Mouse (Mus musculus) G1E (cell line): ENCODE results near the gene Plaur. TPM values are rescaled to one million over a fixed set of nuclear protein-coding genes. Genes with fewer than 3 reads are reported as not detected.
A peak's percentile ranks its signal among the peaks of the same experiment; 100 is the strongest.

Experiments used
- ATAC-seq: 2 replicates; pipeline ENCODE4 v1.8.0; 2016; ENCODE audit warnings: mild to moderate bottlenecking; ENCODE audit not compliant: insufficient number of reproducible peaks, poor library complexity, low FRiP score, severe bottlenecking; ENCODE audit errors: extremely low read depth
- DNase-seq: peaks from one replicate; pipeline ENCODE4 v3.0.0; 2012; ENCODE audit warnings: low spot score
- H3K27me3 ChIP-seq: 2 replicates; pipeline ENCODE4 v1.6.1; 2012; ENCODE audit warnings: mild to moderate bottlenecking, low read length, inconsistent platforms; ENCODE audit not compliant: insufficient read depth
- H3K36me3 ChIP-seq: replicated peaks from 2 replicates; pipeline ENCODE3; 2012; ENCODE audit warnings: mild to moderate bottlenecking, inconsistent platforms
- H3K4me1 ChIP-seq: 2 replicates; pipeline ENCODE4 v1.6.1; 2012; ENCODE audit warnings: low read depth, low read length, inconsistent platforms, mixed read lengths; ENCODE audit not compliant: insufficient read depth
- H3K4me3 ChIP-seq: 2 replicates; pipeline ENCODE4 v1.5.1; 2012; ENCODE audit warnings: low read depth, mild to moderate bottlenecking, inconsistent platforms, low read length, moderate library complexity, mixed read lengths
- H3K9me3 ChIP-seq: replicated peaks from 2 replicates; pipeline ENCODE4 v1.6.1; 2012; ENCODE audit warnings: inconsistent platforms
- CTCF ChIP-seq: IDR thresholded peaks from 2 replicates; pipeline ENCODE4 v1.5.1; 2012; ENCODE audit warnings: low read depth, low read length, inconsistent platforms, mixed read lengths
- GATA1 ChIP-seq: IDR thresholded peaks from 2 replicates; pipeline ENCODE4 v1.6.1; 2012; ENCODE audit warnings: borderline replicate concordance, low read length, inconsistent platforms, mixed read lengths
- GATA2 ChIP-seq: IDR thresholded peaks from 2 replicates; pipeline ENCODE4 v1.6.1; 2012; ENCODE audit warnings: low read depth, low read length, inconsistent platforms, borderline replicate concordance
- POLR2AphosphoS5 ChIP-seq: IDR thresholded peaks from 2 replicates; pipeline ENCODE4 v1.6.1; 2012; ENCODE audit warnings: low read depth, low read length, inconsistent platforms; ENCODE audit not compliant: insufficient replicate concordance
- TAL1 ChIP-seq: conservative IDR thresholded peaks from 2 replicates; pipeline ENCODE4 v1.6.1; 2012; ENCODE audit warnings: low read depth, low read length, inconsistent platforms, mixed read lengths
- polyA plus RNA-seq: library from polyadenylated mRNA; stranded (reverse); fragments of >175 nt; gene quantifications from 2 replicates; pipeline ENCODE4 v1.2.3, GENCODE M21; 2012
- total RNA-seq, 2 experiments: library from RNA; stranded (forward) in 1 of 2; stranded (reverse) in 1 of 2; fragments of 200-1000 nt in 1 of 2; fragments of >200 nt in 1 of 2; fragmentation: Nextera tagmentation in 1 of 2; gene quantifications; 2 replicates each; pipeline ENCODE4 v1.2.3; 2014 to 2017

The Plaur gene
- total and polyA plus RNA-seq, 3 experiments, result 0.11 to 0.17 TPM; not detected in 1

GRCm38 (mm10) chr7:24442313-24442712 is 20.0 kb upstream of the Plaur start:
- Histone ChIP-seq H3K4me3 (no peak overlapping the region), H3K9me3 (no peaks in the 10 kb centered on the region), H3K36me3 (no peaks in the 10 kb centered on the region), H3K27me3 (peaks cover 13% of the 10 kb centered on the region; the same call in 1 of the 2 replicates), H3K4me1 (peaks cover 35% of the 10 kb centered on the region)
- TF ChIP-seq CTCF, result no peak
- no peak for TF ChIP-seq TAL1
- TF ChIP-seq GATA2, result no peak
- TF ChIP-seq GATA1, result no peak
- no peak for TF ChIP-seq POLR2AphosphoS5
- ATAC-seq (no peak), DNase-seq (no peak)

GRCm38 (mm10) chr7:24445266-24445926 is 16.9 kb upstream of the Plaur start:
- Histone ChIP-seq H3K27me3 (peaks cover 5% of the 10 kb centered on the region; the same call in 1 of the 2 replicates), H3K9me3 (no peaks in the 10 kb centered on the region), H3K36me3 (no peaks in the 10 kb centered on the region), H3K4me3 (no peak overlapping the region; the same call in 1 of the 2 replicates), H3K4me1 (peaks cover 42% of the 10 kb centered on the region)
- ATAC-seq, result no peak
- TF ChIP-seq POLR2AphosphoS5, result no peak
- no peak for TF ChIP-seq GATA1
- TF ChIP-seq TAL1, result no peak
- no peak for TF ChIP-seq GATA2
- TF ChIP-seq CTCF, result no peak
- no peak for DNase-seq

- H3K27me3 ChIP-seq, result peaks cover 5% of the 10 kb centered on the region; the same call in 1 of the 2 replicates
- no peak overlapping the region for H3K4me3 ChIP-seq
- H3K4me1 ChIP-seq, result peaks cover 52% of the 10 kb centered on the region
- ATAC-seq, result 0 out of 2 replicates have a peak, but pooled peaks have one; percentile 29
- TF ChIP-seq POLR2AphosphoS5, result no peak
- no peak for TF ChIP-seq GATA1
- TF ChIP-seq TAL1, result no peak
- TF ChIP-seq GATA2, result no peak
- TF ChIP-seq CTCF, result no peak
- H3K36me3 ChIP-seq, result no peaks in the 10 kb centered on the region
- no peaks in the 10 kb centered on the region for H3K9me3 ChIP-seq
- no peak for DNase-seq
Observed at GRCm38 (mm10) chr7:24446697-24447340, 15.5 kb upstream of the Plaur start.

GRCm38 (mm10) chr7:24448782-24449517 is 13.3 kb upstream of the Plaur start:
- Histone ChIP-seq H3K4me3 (no peak overlapping the region), H3K9me3 (no peaks in the 10 kb centered on the region), H3K27me3 (peaks cover 6% of the 10 kb centered on the region; the same call in 1 of the 2 replicates), H3K36me3 (no peaks in the 10 kb centered on the region), H3K4me1 (peaks cover 59% of the 10 kb centered on the region)
- no peak for ATAC-seq
- TF ChIP-seq CTCF (no peak), POLR2AphosphoS5 (no peak), GATA1 (no peak), TAL1 (no peak), GATA2 (no peak)
- DNase-seq, result no peak

- peak; percentile 37 for DNase-seq
- Histone ChIP-seq H3K9me3 (no peaks in the 10 kb centered on the region), H3K36me3 (no peaks in the 10 kb centered on the region), H3K27me3 (peaks cover 6% of the 10 kb centered on the region; the same call in 1 of the 2 replicates), H3K4me3 (peak overlapping the region; percentile 49; the same call in 1 of the 2 replicates), H3K4me1 (peaks cover 60% of the 10 kb centered on the region)
- TF ChIP-seq GATA2 (no peak), GATA1 (no peak), CTCF (no peak), TAL1 (no peak), POLR2AphosphoS5 (no peak)
- ATAC-seq, result peak; percentile 50; the same call in 1 of the 2 replicates
Observed at GRCm38 (mm10) chr7:24450585-24451017, 11.7 kb upstream of the Plaur start.

- Histone ChIP-seq H3K36me3 (no peaks in the 10 kb centered on the region), H3K9me3 (no peaks in the 10 kb centered on the region), H3K4me3 (peak within 1 kb of the TSS; percentile 64; the same call in 1 of the 2 replicates), H3K27me3 (peaks cover 3% of the 10 kb centered on the region), H3K4me1 (peaks cover 50% of the 10 kb centered on the region)
- peak; percentile 18 for DNase-seq
- ATAC-seq, result peak; percentile 25
- TF ChIP-seq POLR2AphosphoS5, result no peak
- no peak for TF ChIP-seq TAL1
- TF ChIP-seq CTCF, result no peak
- TF ChIP-seq GATA1, result no peak
- TF ChIP-seq GATA2, result no peak
Observed at GRCm38 (mm10) chr7:24451855-24452311, 10.4 kb upstream of the Plaur start, which contains the start of gene Irgc1. Irgc1 (minus strand) TSS chr7:24452297.
